Mouse (Mus musculus): ENCODE data around the gene Gm16867. TPM values are rescaled to one million over a fixed set of nuclear protein-coding genes. Genes with fewer than 3 reads are reported as not detected.
"Not testable (repeated sequence)": the region's sequence is repeated elsewhere in the genome, so short reads cannot be mapped to it uniquely, and the experiment has no call there.

The Gm16867 gene
- polyA plus RNA-seq (2014; fragmentation: Nextera tagmentation; extraction: Ambion mirVana): not detected in 2 replicates

DNA sequence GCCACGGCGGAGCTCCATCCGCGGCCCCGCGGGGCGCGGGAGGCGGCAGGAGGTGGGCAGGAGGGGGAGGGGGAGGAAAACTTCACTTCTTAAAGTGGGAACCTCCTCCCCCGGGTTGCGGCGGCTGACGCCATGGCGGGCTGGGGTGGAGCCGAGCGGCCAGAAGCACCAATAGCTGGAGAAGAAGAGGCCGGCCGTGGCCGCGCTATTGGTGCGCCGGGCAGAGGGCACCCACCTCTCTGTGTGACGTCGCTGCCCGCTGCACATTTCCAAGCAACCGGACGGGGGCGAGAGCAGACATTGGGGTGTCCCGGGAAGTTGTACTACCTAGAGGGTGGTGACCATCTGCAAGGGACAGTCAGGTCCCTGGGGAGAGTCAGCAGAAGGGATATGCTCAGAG lies at the start of gene Gm16867:
TSS of gene Gm16867 (minus strand) at position 189 of the 400 bp plus-strand sequence.
- not testable (repeated sequence) for H3K27ac ChIP-seq (replicated peaks in 1 of 2; ENCODE audit: control insufficient read depth in 1 of 2, insufficient read depth in 1 of 2, low read depth in 2 of 2, low read length in 2 of 2); H3K9me3 ChIP-seq (ENCODE audit: control insufficient read depth, low read length); H3K27me3 ChIP-seq (ENCODE audit: control insufficient read depth, insufficient read depth, low read length); H3K4me3 ChIP-seq (ENCODE audit: control insufficient read depth in 1 of 2, insufficient read depth in 1 of 2, low read depth in 1 of 2, low read length in 2 of 2); H3K36me3 ChIP-seq (ENCODE audit: control insufficient read depth, insufficient read depth, low read length); H3K4me2 ChIP-seq (ENCODE audit: low read length); H3K9ac ChIP-seq (ENCODE audit: low read length); H3K4me1 ChIP-seq (ENCODE audit: control insufficient read depth in 2 of 2, insufficient read depth in 2 of 2, low read length in 2 of 2)
- WGBS: no CpG with 5 or more reads among the region's 29 CpGs
- ATAC-seq (ENCODE audit: insufficient number of reproducible peaks, insufficient read depth, low FRiP score, low read depth): peak; percentile 96

DNA sequence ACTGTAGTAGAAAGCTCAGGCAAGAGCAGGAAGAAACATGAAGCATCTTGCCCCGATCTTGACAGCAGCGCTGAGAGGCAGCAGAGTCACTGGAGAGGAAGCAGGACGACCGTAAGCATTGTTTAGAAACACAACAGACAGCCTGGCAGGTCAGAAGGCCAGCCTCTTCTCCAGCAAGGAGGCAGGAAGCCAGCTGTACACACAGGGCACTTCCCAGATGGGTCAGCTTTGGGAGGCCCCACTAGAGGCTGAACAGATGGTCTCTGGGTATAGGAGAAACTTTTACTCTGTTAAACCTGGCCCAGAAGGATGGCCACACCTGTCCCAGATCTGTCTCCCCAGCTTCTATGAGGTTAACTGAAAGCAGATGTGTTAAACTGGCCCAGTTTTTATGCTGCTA lies 44.1 kb upstream of the Gm16867 start:
- WGBS: no CpG with 5 or more reads among the region's 4 CpGs
- not testable (repeated sequence) for H3K4me2 ChIP-seq (ENCODE audit: low read length); H3K4me1 ChIP-seq (ENCODE audit: control insufficient read depth in 2 of 2, insufficient read depth in 2 of 2, low read length in 2 of 2); H3K9ac ChIP-seq (ENCODE audit: low read length); H3K27me3 ChIP-seq (ENCODE audit: control insufficient read depth, insufficient read depth, low read length); ATAC-seq (ENCODE audit: insufficient number of reproducible peaks, insufficient read depth, low FRiP score, low read depth); H3K4me3 ChIP-seq (ENCODE audit: control insufficient read depth in 1 of 2, insufficient read depth in 1 of 2, low read depth in 1 of 2, low read length in 2 of 2); H3K9me3 ChIP-seq (ENCODE audit: control insufficient read depth, low read length); H3K36me3 ChIP-seq (ENCODE audit: control insufficient read depth, insufficient read depth, low read length); H3K27ac ChIP-seq (replicated peaks in 1 of 2; ENCODE audit: control insufficient read depth in 1 of 2, insufficient read depth in 1 of 2, low read depth in 2 of 2, low read length in 2 of 2)

DNA sequence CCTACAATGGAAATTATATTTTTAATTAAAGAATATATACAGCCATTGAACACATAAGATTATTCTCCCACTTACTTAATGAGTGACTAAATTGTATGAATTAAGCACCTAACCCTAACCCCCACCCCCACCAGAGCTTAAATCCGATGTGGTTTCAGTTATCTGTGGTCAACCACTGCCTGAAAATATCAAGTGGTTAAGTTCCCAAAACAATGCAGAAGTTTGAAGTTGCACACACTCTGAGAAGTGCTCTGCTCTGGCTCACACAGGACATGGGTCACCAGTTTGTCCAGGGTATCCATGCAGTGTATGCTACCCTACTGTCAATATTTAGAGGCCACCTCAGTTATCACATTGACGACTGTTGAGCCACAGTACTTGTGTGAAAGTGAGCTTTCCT lies 41.9 kb upstream of the Gm16867 start:
- not testable (repeated sequence) for H3K9ac ChIP-seq (ENCODE audit: low read length); ATAC-seq (ENCODE audit: insufficient number of reproducible peaks, insufficient read depth, low FRiP score, low read depth)
- no CpG with 5 or more reads among the region's 2 CpGs for WGBS

DNA sequence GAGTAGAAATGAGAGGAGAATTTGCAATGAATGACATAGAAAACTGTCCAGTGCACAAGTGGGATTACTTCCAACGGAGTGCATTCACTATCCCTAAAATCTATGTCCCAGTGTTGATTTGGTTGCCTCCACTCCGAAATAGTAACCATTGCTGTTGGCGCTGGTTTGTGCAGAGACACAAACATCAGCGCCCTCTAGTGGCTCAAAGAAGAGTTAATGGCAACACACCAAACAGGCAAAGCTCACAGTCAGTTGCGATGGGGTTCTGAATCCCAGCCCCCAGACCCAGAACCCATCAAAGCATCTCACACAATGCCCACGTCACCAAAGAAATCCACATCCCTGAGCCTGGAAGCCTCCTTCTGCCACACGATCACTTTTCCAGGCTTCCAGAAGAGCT lies 40.9 kb upstream of the Gm16867 start:
- not testable (repeated sequence) for H3K4me3 ChIP-seq (ENCODE audit: control insufficient read depth in 1 of 2, insufficient read depth in 1 of 2, low read depth in 1 of 2, low read length in 2 of 2); H3K4me1 ChIP-seq (ENCODE audit: control insufficient read depth in 2 of 2, insufficient read depth in 2 of 2, low read length in 2 of 2); H3K27me3 ChIP-seq (ENCODE audit: control insufficient read depth, insufficient read depth, low read length); H3K4me2 ChIP-seq (ENCODE audit: low read length); H3K27ac ChIP-seq (replicated peaks in 1 of 2; ENCODE audit: control insufficient read depth in 1 of 2, insufficient read depth in 1 of 2, low read depth in 2 of 2, low read length in 2 of 2); H3K36me3 ChIP-seq (ENCODE audit: control insufficient read depth, insufficient read depth, low read length); H3K9me3 ChIP-seq (ENCODE audit: control insufficient read depth, low read length); H3K9ac ChIP-seq (ENCODE audit: low read length); ATAC-seq (ENCODE audit: insufficient number of reproducible peaks, insufficient read depth, low FRiP score, low read depth)
- WGBS: no CpG with 5 or more reads among the region's 7 CpGs

More for the DNA sequence above, 41.9 kb upstream of the Gm16867 start:
- H3K4me3 ChIP-seq (ENCODE audit: control insufficient read depth in 1 of 2, insufficient read depth in 1 of 2, low read depth in 1 of 2, low read length in 2 of 2); H3K4me2 ChIP-seq (ENCODE audit: low read length); H3K36me3 ChIP-seq (ENCODE audit: control insufficient read depth, insufficient read depth, low read length); H3K27ac ChIP-seq (replicated peaks in 1 of 2; ENCODE audit: control insufficient read depth in 1 of 2, insufficient read depth in 1 of 2, low read depth in 2 of 2, low read length in 2 of 2); H3K27me3 ChIP-seq (ENCODE audit: control insufficient read depth, insufficient read depth, low read length); H3K4me1 ChIP-seq (ENCODE audit: control insufficient read depth in 2 of 2, insufficient read depth in 2 of 2, low read length in 2 of 2); H3K9me3 ChIP-seq (ENCODE audit: control insufficient read depth, low read length): not testable (repeated sequence)

DNA sequence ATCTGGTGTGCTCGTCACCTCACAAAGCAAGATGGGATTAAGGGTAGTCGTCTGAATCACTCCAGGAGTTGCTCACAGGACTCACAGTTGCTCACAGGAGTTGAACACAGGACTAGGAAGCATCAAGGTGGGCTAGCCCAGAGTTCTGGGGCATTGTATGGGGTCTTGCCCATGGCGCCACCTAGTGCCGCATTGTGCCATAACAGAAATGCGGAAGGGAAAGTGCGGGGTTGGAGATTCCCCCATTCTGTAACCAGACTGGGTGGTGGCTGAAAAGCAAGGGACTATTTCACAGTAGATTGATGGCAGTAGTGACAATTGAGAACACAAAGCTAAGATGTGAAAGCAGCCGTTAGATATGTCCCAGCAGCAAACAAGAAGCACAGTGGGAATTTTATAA lies 39.5 kb upstream of the Gm16867 start:
- not testable (repeated sequence) for H3K36me3 ChIP-seq (ENCODE audit: control insufficient read depth, insufficient read depth, low read length); H3K4me1 ChIP-seq (ENCODE audit: control insufficient read depth in 2 of 2, insufficient read depth in 2 of 2, low read length in 2 of 2); H3K4me3 ChIP-seq (ENCODE audit: control insufficient read depth in 1 of 2, insufficient read depth in 1 of 2, low read depth in 1 of 2, low read length in 2 of 2); H3K27ac ChIP-seq (replicated peaks in 1 of 2; ENCODE audit: control insufficient read depth in 1 of 2, insufficient read depth in 1 of 2, low read depth in 2 of 2, low read length in 2 of 2); H3K27me3 ChIP-seq (ENCODE audit: control insufficient read depth, insufficient read depth, low read length); H3K9me3 ChIP-seq (ENCODE audit: control insufficient read depth, low read length); H3K4me2 ChIP-seq (ENCODE audit: low read length); ATAC-seq (ENCODE audit: insufficient number of reproducible peaks, insufficient read depth, low FRiP score, low read depth); H3K9ac ChIP-seq (ENCODE audit: low read length)
- WGBS: no CpG with 5 or more reads among the region's 7 CpGs

DNA sequence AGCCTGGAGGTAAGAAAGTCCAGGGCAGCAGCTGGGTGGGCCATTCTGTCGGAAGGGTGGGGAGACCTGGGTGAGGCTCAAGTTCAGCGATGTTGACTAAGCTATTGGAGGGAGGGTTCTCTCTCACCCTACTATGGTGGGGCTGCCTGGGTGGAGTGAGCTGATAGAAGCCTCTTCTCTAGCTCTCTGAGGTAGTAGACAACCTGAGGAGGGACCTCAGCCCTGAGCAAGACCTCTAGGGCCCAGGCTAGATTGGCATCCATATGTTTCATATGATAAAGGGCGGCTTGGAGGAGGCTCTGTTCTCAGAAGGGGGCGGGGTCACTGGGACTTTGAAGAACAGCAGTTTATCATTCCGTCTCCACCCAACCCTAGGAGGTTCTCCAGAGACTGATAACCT lies 37.0 kb upstream of the Gm16867 start:
- not testable (repeated sequence) for H3K9me3 ChIP-seq (ENCODE audit: control insufficient read depth, low read length); ATAC-seq (ENCODE audit: insufficient number of reproducible peaks, insufficient read depth, low FRiP score, low read depth); H3K27me3 ChIP-seq (ENCODE audit: control insufficient read depth, insufficient read depth, low read length); H3K4me1 ChIP-seq (ENCODE audit: control insufficient read depth in 2 of 2, insufficient read depth in 2 of 2, low read length in 2 of 2); H3K27ac ChIP-seq (replicated peaks in 1 of 2; ENCODE audit: control insufficient read depth in 1 of 2, insufficient read depth in 1 of 2, low read depth in 2 of 2, low read length in 2 of 2); H3K9ac ChIP-seq (ENCODE audit: low read length); H3K36me3 ChIP-seq (ENCODE audit: control insufficient read depth, insufficient read depth, low read length); H3K4me2 ChIP-seq (ENCODE audit: low read length); H3K4me3 ChIP-seq (ENCODE audit: control insufficient read depth in 1 of 2, insufficient read depth in 1 of 2, low read depth in 1 of 2, low read length in 2 of 2)
- no CpG with 5 or more reads among the region's 5 CpGs for WGBS

DNA sequence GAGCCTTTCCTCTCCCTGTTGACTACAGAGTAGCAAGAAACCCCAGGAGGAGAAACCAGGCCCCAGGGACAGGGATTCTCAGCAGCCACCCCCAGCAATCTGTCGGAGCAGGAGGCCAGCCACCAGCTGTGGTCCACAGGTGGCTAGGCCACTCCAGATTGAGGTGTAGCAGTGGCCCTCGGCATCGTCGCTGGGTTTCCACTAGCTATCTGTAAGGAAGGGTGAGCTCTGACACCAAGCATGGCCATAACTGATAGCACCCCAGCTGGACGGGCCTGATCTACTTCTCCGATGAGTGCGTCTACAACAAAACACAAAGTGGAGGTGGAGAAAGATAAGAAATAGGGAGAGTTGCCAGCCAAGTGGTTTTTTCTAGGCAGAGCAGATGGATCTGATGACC lies 33.4 kb upstream of the Gm16867 start:
- H3K9me3 ChIP-seq (ENCODE audit: control insufficient read depth, low read length); ATAC-seq (ENCODE audit: insufficient number of reproducible peaks, insufficient read depth, low FRiP score, low read depth): not testable (repeated sequence)

DNA sequence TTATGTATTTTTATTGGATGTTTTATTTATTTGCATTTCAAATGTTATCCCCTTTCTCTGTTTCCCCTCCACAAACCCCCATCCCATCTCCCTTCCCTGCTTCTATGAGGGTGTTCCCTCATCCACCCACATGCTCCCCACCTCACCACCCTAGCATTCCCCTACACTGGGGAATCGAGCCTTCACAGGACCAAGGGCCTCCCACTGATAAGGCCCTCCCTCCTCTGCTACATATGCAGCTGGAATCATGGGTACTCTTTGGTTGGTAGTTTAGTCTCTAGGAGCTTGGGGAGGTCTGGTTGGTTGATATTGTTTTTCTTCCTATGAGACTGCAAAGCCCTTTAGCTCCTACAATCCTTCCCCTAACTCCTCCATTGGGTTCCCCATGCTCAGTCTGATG lies 23.0 kb upstream of the Gm16867 start:
- no CpG with 5 or more reads among the region's 1 CpGs for WGBS

More for the DNA sequence above, 33.4 kb upstream of the Gm16867 start:
- not testable (repeated sequence) for H3K36me3 ChIP-seq (ENCODE audit: control insufficient read depth, insufficient read depth, low read length); H3K9ac ChIP-seq (ENCODE audit: low read length); H3K27ac ChIP-seq (replicated peaks in 1 of 2; ENCODE audit: control insufficient read depth in 1 of 2, insufficient read depth in 1 of 2, low read depth in 2 of 2, low read length in 2 of 2); H3K4me2 ChIP-seq (ENCODE audit: low read length); H3K27me3 ChIP-seq (ENCODE audit: control insufficient read depth, insufficient read depth, low read length); H3K4me3 ChIP-seq (ENCODE audit: control insufficient read depth in 1 of 2, insufficient read depth in 1 of 2, low read depth in 1 of 2, low read length in 2 of 2); H3K4me1 ChIP-seq (ENCODE audit: control insufficient read depth in 2 of 2, insufficient read depth in 2 of 2, low read length in 2 of 2)
- no CpG with 5 or more reads among the region's 7 CpGs for WGBS

More for the DNA sequence above, 23.0 kb upstream of the Gm16867 start:
- H3K36me3 ChIP-seq (ENCODE audit: control insufficient read depth, insufficient read depth, low read length); H3K4me1 ChIP-seq (ENCODE audit: control insufficient read depth in 2 of 2, insufficient read depth in 2 of 2, low read length in 2 of 2); H3K9me3 ChIP-seq (ENCODE audit: control insufficient read depth, low read length); H3K4me3 ChIP-seq (ENCODE audit: control insufficient read depth in 1 of 2, insufficient read depth in 1 of 2, low read depth in 1 of 2, low read length in 2 of 2); H3K4me2 ChIP-seq (ENCODE audit: low read length); H3K27ac ChIP-seq (replicated peaks in 1 of 2; ENCODE audit: control insufficient read depth in 1 of 2, insufficient read depth in 1 of 2, low read depth in 2 of 2, low read length in 2 of 2); ATAC-seq (ENCODE audit: insufficient number of reproducible peaks, insufficient read depth, low FRiP score, low read depth); H3K27me3 ChIP-seq (ENCODE audit: control insufficient read depth, insufficient read depth, low read length); H3K9ac ChIP-seq (ENCODE audit: low read length): not testable (repeated sequence)

Measured in heart, embryonic 14.5 days (tissue).